Mouse (Mus musculus): ENCODE results near the gene 1700015F17Rik.

The 1700015F17Rik gene

DNA sequence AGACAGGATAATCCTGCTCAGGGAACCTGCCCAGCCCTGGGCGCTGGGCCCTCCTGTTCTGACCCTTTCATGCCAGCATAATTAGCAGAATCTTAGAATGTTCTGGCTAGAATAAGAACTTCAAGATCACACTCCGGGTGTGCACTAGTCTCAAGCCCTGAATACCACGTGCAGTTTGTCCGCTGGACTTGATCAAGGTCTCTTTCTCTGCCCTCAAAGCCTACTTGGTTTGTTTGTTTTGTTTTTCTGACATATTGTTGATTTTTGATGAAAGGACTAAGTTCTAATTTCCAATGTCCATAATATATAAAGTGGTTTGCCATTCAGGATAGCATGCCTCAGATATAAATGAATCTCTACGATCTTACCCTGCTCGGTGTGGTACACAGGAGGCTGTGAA is at the start of gene 1700015F17Rik:
TSS of gene 1700015F17Rik (minus strand) at position 101 of the 400 bp plus-strand sequence.
- DNase-seq, result no peak

DNA sequence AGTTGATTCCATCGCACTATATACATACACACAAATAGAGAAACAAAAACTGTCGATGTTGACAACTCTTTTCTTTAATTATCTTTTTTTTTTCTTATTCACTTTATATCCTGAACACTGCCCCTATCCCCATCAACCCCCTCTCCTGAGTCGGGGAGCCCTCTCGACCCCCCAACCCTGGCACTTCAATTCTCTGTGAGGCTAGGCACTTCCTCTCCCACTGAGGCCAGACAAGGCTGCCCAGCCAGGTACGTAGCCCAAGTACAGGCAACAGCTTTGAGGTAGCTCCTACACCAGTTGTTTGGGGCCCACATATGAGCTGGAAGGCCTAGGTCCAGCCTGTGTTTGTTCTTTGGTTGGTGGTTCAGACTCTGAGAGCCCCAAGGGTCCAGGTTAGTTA is 36.5 kb upstream of the 1700015F17Rik start:
- DNase-seq, result no peak

DNA sequence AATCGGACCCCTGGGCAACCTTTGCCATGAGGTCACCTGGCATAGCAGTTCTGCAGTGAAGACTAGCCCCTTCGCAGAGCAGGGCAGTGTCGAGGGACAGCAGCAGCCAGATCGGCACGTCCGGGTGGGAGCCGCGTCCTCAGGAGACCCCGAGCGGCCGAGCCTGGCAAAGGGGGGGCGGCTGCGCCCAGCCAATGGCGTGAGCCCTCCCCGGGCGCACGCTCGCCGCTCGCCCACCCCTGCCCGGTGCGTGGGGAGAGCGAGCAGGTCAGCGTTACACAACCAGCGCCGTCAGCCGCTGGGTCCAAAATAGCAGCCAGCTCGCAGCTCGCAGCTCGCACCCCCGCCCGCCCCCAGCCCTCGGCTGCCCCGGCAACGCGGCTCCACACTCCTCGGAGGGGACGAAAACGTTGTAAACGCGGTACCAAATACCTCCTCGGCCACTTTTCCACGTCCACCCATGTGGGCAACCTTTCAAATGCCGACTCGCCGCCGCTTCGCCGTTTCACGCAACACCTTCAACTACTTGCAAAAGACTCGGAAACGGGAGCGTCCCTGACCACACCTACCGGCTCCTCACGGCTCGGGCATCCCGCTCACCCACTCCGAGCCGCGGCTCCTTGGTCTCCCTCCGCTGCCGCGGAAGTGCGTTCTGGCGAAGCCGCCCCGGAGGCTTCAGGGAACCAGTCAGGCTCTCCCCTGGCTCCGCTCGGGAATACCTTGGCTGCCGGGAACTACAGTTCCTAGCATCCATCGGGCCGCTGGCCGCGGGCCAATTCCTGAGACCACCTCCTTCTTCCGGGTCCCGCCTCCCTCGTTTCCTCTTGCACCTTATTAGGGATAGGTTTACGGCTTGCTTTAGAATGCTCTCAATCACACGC is 35.5 kb upstream of the 1700015F17Rik start, which contains the start of gene Cldn12:
TSS of gene Cldn12 (minus strand) at position 763 of the 881 bp plus-strand sequence.
- peak; percentile 96 to 97 for DNase-seq

GRCm38 (mm10) chr5:5511401-5511800 is 32.5 kb upstream of the 1700015F17Rik start:
- no peak for DNase-seq

GRCm38 (mm10) chr5:5510989-5511388 is 32.0 kb upstream of the 1700015F17Rik start:
- DNase-seq, result no peak

DNA sequence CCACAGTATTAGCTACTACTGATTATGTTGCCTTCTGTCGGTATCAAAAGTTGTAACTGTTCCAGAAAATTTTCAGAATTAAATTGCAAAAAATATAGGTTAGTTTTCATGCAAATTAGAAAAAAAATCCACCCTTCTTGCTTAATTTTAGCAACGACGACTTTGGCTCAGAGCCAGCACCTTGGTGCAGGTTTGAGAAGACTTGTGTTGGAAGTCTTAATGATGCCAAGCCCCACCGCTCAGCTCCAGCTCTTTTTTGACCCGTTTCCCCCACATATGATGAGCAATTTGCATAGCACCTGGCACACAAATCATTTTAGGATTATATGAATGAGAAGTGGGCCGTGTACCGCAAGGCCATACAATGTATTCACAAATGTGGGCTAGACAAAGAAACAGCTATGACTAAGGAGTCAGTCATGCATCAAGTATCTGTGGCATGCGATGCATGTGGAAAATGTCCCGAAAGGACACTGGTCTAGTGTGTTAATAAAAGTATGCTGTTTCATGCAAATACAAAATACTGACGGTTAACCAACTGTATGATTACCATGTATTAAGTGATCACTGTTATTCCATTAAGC is 31.5 kb upstream of the 1700015F17Rik start:
- DNase-seq, result no peak

DNA sequence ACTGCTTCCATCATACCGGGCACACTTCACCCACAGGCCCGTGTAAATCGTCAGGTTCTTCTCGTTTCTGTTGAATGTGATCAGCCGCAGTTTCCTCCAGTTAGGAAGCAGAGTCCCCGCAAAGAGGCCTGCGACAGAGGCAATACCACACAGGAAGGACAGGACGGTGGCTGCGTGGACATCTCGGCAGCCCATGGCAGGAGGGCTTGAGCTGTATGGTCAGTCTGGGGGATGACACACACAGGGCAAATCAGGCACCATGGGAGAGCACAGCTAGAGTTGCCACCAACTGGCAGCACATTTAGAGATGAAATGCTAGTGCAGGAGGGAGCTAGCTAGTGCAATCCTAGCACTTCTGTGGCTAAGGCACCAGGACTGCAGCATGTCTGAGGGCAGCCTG is 29.3 kb upstream of the 1700015F17Rik start:
- no peak for DNase-seq

- DNase-seq, result peak; percentile 52 to 66
These were observed 28.8 kb upstream of the 1700015F17Rik start for GRCm38 (mm10) chr5:5507701-5508225.

GRCm38 (mm10) chr5:5504456-5504855 is 25.5 kb upstream of the 1700015F17Rik start:
- DNase-seq, result no peak

DNA sequence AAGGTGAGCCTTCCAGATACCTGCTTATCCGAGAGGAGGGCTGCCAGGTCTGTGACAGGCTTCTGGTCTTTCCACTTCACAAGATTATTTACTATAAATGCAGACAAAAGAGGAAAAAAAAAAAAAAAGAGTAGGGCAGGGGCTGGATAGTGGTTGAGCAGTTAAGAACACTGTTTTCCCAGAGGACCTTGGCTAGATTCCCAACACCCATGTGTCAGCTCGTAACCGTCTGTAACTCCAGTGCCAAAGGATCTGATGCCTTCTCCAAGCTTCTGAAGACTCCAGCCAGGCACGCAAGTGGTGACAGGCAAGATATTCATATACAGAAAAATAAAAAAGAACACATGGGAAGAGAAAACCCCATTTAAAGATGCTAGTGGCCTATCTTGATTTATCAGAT is 24.4 kb upstream of the 1700015F17Rik start:
- no peak for DNase-seq

GRCm38 (mm10) chr5:5501583-5501982 is 22.6 kb upstream of the 1700015F17Rik start:
- DNase-seq, result no peak

GRCm38 (mm10) chr5:5496393-5496792 is 17.4 kb upstream of the 1700015F17Rik start:
- no peak for DNase-seq

DNA sequence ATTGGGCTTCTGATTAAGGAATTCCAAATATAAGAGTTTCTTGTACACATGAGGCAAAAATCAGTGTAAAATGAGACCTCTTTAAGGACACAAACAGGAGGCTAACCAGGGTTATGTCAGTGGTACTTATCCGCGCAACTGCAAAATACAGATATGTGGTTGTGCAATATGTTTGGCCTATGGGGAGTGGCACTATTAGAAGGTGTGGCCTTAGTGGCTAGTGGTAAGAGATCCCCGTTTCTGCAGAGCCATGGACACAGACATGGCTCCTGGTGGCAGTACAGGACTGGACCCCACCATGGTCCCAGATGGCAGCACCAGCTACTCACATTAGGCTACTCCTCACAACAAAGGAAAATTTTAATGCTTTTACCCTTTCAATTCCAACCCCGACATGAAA is 16.1 kb upstream of the 1700015F17Rik start:
- no peak for DNase-seq

GRCm38 (mm10) chr5:5494269-5495005 is 15.5 kb upstream of the 1700015F17Rik start:
- DNase-seq, result peak in 1 of 2 experiments; percentile 38

DNA sequence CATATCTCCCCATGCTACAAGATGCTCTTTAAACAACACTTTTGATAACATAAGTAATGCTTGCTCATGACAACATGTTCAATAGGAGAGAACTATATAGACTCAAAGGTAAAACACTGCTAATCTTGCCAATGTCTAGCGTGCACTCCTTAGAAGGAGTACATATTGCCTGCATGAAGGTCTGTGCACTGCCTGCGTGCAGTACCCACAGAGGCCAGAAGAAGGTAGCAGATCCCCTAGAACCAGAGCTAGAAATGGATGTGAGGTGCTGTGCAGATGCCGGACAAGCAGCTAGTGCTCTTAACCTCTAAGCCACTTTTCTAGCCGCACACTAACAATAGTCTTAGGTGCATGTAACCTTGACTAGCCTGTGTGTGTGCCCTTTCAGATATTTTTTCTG is 13.2 kb upstream of the 1700015F17Rik start:
- no peak for DNase-seq

DNA sequence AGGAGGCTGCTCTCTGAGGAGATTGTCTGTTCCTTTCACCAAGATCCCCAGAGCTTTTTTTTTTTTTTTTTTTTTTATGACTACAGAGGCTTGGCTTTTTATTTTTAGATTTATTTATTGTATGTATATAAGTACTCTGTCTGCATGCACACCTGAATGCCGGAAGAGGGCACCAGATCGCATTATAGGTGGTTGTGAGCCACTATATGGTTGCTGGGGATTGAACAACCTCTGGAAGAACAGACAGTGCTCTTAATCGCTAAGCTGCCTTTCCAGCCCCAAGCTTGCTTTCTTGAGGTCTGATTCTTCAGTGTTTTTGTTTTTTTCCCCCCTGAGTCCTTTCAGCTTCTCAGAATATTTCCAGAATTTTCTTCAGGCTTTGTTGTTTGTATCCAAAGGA is 7.1 kb upstream of the 1700015F17Rik start:
- no peak for DNase-seq

- DNase-seq, result no peak
These were observed 4.4 kb upstream of the 1700015F17Rik start for GRCm38 (mm10) chr5:5483254-5483858.

DNA sequence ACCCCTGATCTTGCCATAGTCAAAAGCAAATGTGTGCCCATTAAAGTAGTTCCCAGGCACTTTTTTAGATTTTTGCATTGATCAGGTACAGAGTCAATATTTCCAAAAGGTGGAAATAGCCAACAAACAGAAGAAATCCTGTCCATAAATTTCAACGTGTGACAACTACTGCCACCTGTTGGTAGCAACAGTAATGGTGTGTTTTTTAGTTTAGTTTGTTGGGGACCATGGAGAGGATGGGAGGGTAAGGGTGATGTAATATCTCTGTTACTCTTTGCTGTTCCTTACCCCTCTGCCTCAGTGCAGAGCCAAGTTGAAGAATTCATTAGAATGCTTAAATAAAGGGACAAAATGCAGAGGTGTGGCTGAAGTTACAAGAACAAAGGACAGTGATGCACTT is 2.7 kb upstream of the 1700015F17Rik start:
- DNase-seq, result peak in 1 of 2 experiments; percentile 24

DNA sequence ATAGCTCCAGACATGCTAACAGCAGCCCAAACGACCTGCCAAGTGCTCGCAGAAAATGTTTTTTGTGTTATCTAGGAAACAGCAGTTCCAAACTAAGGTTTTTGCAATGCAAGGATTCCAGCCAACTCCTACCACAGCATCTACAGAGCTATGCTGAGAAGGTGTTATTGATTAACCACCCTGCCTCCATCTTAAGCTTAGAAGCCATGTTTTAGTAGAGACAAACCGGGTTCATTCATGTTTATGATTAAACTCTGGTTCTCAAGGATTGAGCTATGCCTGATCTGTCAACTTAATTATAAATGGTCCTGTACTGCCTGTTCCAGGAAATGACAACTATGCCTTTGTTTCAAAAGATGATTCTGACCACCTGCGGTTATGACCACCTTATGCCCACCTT is 2.8 kb downstream of the 1700015F17Rik start:
- no peak for DNase-seq

DNA sequence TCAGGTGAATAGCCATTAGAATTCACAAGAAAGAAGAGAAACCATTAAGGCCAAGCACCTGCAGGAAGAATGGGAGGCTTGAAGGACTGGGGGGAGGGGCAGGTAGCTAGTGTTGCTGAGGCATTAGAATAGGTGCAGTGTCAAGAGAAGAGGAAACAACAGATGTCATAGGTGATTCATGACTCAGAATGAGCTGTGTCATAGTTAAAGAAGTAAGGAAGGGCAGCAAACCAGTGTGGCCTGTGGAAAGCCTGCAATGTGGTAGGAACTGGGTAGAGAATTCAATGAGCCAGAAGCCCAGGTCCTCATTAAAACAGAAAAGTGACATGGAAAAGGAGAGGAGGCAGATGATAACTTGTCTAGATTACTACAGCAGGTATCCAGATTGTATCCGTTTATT is 13.7 kb downstream of the 1700015F17Rik start:
- DNase-seq, result no peak

GRCm38 (mm10) chr5:5431746-5432438 is 47.1 kb downstream of the 1700015F17Rik start:
- DNase-seq, result no peak

DNA sequence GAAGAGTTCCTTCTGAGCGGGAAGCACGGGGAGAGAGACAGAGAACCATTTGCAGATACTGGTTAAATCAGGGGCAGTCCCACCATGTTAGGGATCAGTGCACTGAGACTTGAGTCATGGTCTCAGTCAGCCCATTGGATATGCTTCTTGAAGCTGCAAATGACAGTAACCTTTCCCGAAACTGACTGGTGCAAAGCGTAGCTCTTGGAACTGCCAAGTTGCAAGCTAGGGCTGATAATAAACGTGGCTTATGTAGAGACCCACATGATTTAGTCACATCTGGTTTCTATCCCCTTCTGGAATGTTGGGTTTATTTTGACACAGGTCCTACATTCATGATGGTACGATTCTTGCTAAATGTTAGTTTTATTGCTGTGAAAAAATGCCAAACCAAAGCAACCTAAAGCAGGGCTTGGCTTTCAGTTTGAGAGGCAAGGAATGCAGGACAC is 55.2 kb downstream of the 1700015F17Rik start:
- no peak for DNase-seq
